Mouse (Mus musculus) spleen, adult 18-20 months (tissue): ENCODE data around the gene Rps26.
"Not testable (repeated sequence)": the region's sequence is repeated elsewhere in the genome, so short reads cannot be mapped to it uniquely, and the experiment has no call there.

Source experiments
- DNase-seq, 2 experiments: peaks; one replicate each; pipeline ENCODE4 v3.0.0; 2022; ENCODE audit warnings: mixed read lengths in 2 of 2

The Rps26 gene

GRCm38 (mm10) chr10:128640891-128641290, 14.3 kb upstream of the Rps26 start:
- DNase-seq, result no peak

GRCm38 (mm10) chr10:128639999-128640398, 13.5 kb upstream of the Rps26 start:
- DNase-seq, result no peak

- DNase-seq, result peak in 1 of 2 experiments; percentile 27
These were observed 10.5 kb upstream of the Rps26 start for GRCm38 (mm10) chr10:128637011-128637410.

- no peak for DNase-seq
These were observed 10.0 kb upstream of the Rps26 start for GRCm38 (mm10) chr10:128636561-128636960.

GRCm38 (mm10) chr10:128635697-128636096, 9.2 kb upstream of the Rps26 start:
- DNase-seq, result no peak

- no peak for DNase-seq
These were observed 5.0 kb upstream of the Rps26 start for GRCm38 (mm10) chr10:128631571-128631970.

- not testable (repeated sequence) for DNase-seq
These were observed 3.8 kb upstream of the Rps26 start for GRCm38 (mm10) chr10:128630306-128630705.

- no peak for DNase-seq
These were observed 3.2 kb upstream of the Rps26 start for GRCm38 (mm10) chr10:128629746-128630145.

GRCm38 (mm10) chr10:128627398-128628317, 1.1 kb upstream of the Rps26 start:
- DNase-seq, result no peak

GRCm38 (mm10) chr10:128625287-128625894, 1.2 kb downstream of the Rps26 start:
- no peak for DNase-seq

- not testable (repeated sequence) for DNase-seq
These were observed 3.4 kb downstream of the Rps26 start for GRCm38 (mm10) chr10:128623106-128623613.

GRCm38 (mm10) chr10:128622702-128623101, 3.8 kb downstream of the Rps26 start:
- no peak for DNase-seq

GRCm38 (mm10) chr10:128621986-128622520, 4.5 kb downstream of the Rps26 start:
- no peak for DNase-seq

- DNase-seq, result no peak
These were observed 6.3 kb downstream of the Rps26 start for GRCm38 (mm10) chr10:128620241-128620640.

GRCm38 (mm10) chr10:128619148-128619547, 7.4 kb downstream of the Rps26 start:
- not testable (repeated sequence) for DNase-seq

GRCm38 (mm10) chr10:128618570-128618969, 8.0 kb downstream of the Rps26 start:
- no peak for DNase-seq

GRCm38 (mm10) chr10:128615798-128616448, 10.6 kb downstream of the Rps26 start:
- DNase-seq, result not testable (repeated sequence)

- DNase-seq, result no peak
These were observed 11.6 kb downstream of the Rps26 start for GRCm38 (mm10) chr10:128614934-128615333.

GRCm38 (mm10) chr10:128613820-128614219, 12.7 kb downstream of the Rps26 start:
- DNase-seq, result not testable (repeated sequence)

GRCm38 (mm10) chr10:128613154-128613440, 13.4 kb downstream of the Rps26 start:
- DNase-seq, result no peak

- peak; percentile 45 to 75 for DNase-seq
These were observed 14.0 kb downstream of the Rps26 start for GRCm38 (mm10) chr10:128612433-128613153.

- no peak for DNase-seq
These were observed 20.1 kb downstream of the Rps26 start for GRCm38 (mm10) chr10:128606483-128606882.
